Mouse (Mus musculus) forebrain, postnatal 0 days (tissue): ENCODE results near the gene Mrpl49. TPM values are rescaled to one million over a fixed set of nuclear protein-coding genes. Genes with fewer than 3 reads are reported as not detected.
A peak's percentile ranks its signal among the peaks of the same experiment; 100 is the strongest.

Experiments used
- ATAC-seq: fragments of 200-750 bp; cut with Nextera tagmentation; 2 replicates; pipeline ENCODE4 v1.8.0; 2017; ENCODE audit warnings: mild to moderate bottlenecking, moderate library complexity
- DNase-seq: peaks from one replicate; pipeline ENCODE4 v3.0.0-alpha.2; 2015
- H3K27ac ChIP-seq: fragments of 300-500 bp; sonication (generic); 2 replicates; pipeline ENCODE4 v1.5.1; 2014; ENCODE audit warnings: low read depth, mild to moderate bottlenecking, antibody characterized with exemption, low read length, moderate library complexity, mixed read lengths
- H3K27me3 ChIP-seq: fragments of 300-500 bp; sonication (generic); 2 replicates; pipeline ENCODE4 v1.6.1; 2014; ENCODE audit warnings: mild to moderate bottlenecking, low read length, mixed read lengths; ENCODE audit not compliant: insufficient read depth
- H3K36me3 ChIP-seq: fragments of 300-500 bp; sonication (generic); 2 replicates; pipeline ENCODE4 v1.6.1; 2014; ENCODE audit warnings: mild to moderate bottlenecking, moderate library complexity; ENCODE audit not compliant: insufficient read depth
- H3K4me1 ChIP-seq: fragments of 300-500 bp; sonication (generic); 2 replicates; pipeline ENCODE4 v1.6.1; 2014; ENCODE audit warnings: antibody characterized with exemption; ENCODE audit not compliant: insufficient read depth
- H3K4me2 ChIP-seq: fragments of 300-500 bp; sonication (generic); 2 replicates; pipeline ENCODE4 v1.6.1; 2014; ENCODE audit warnings: low read depth, mild to moderate bottlenecking, moderate library complexity
- H3K4me3 ChIP-seq: fragments of 300-500 bp; sonication (generic); 2 replicates; pipeline ENCODE4 v1.5.1; 2014; ENCODE audit warnings: low read depth, low read length, mixed read lengths
- H3K9ac ChIP-seq: fragments of 300-500 bp; sonication (generic); 2 replicates; pipeline ENCODE4 v1.6.1; 2014; ENCODE audit warnings: mild to moderate bottlenecking
- H3K9me3 ChIP-seq: fragments of 300-500 bp; sonication (generic); 2 replicates; pipeline ENCODE4 v1.6.1; 2016; ENCODE audit warnings: low read length
- CTCF ChIP-seq: sonication (generic); IDR thresholded peaks from 2 replicates; pipeline ENCODE4 v1.5.1; 2016; ENCODE audit warnings: antibody characterized with exemption, control low read depth, low read depth
- WGBS: fragments of 180-500 bp; shearing (Covaris S2); extraction: QIAGEN DNeasy Blood & Tissue Kit; methylation state at CpG from one replicate; pipeline ENCODE4 v1.1.7; 2014; 5-methylcytosine and 5-hydroxymethylcytosine counted together
- polyA plus RNA-seq: library from polyadenylated mRNA; unstranded; fragments of >200 nt; fragmentation: Nextera tagmentation; extraction: Ambion mirVana; gene quantifications from 2 replicates; pipeline ENCODE4 v1.2.1, GENCODE M21; 2015
- total RNA-seq: library from RNA; depleted of rRNA; stranded (reverse); fragments of >200 nt; gene quantifications from 2 replicates; pipeline ENCODE4 v1.2.3, GENCODE M21; 2014

Mrpl49 gene
- total and polyA plus RNA-seq, 2 experiments from 2014 or later, result 47.1 to 55.7 TPM

GRCm38 (mm10) chr19:6088841-6089240 lies 31.3 kb upstream of the Mrpl49 start:
- DNase-seq (no peak), ATAC-seq (no peak)
- no peak for TF ChIP-seq CTCF
- H3K27me3 ChIP-seq, result no peaks in the 10 kb centered on the region
- no peaks in the 10 kb centered on the region for H3K9me3 ChIP-seq
- peaks cover 5% of the 10 kb centered on the region; the same call in 1 of the 2 replicates for H3K4me1 ChIP-seq
- H3K9ac ChIP-seq, result no peak overlapping the region
- no peak overlapping the region for H3K4me3 ChIP-seq
- no peaks in the 10 kb centered on the region; the same call in 1 of the 2 replicates for H3K36me3 ChIP-seq
- H3K27ac ChIP-seq, result no peak overlapping the region
- WGBS, result 93% methylated on average over 13 of the region's 13 CpGs
- H3K4me2 ChIP-seq, result no peak overlapping the region

- H3K27me3 ChIP-seq, result no peaks in the 10 kb centered on the region
These were observed 27.9 kb upstream of the Mrpl49 start for GRCm38 (mm10) chr19:6085417-6085879.

GRCm38 (mm10) chr19:6084478-6085248 lies 27.1 kb upstream of the Mrpl49 start, which contains the start of the genes Zfpl1 and Cdca5:
TSS of gene Zfpl1 (minus strand) at chr19:6084956.
TSS of gene Cdca5 (plus strand) at chr19:6084983.
- WGBS, result 1% methylated on average over 58 of the region's 58 CpGs
- DNase-seq (peak; percentile 99), ATAC-seq (peak; percentile 96)
- Histone ChIP-seq H3K9ac (peak within 1 kb of the TSS; percentile 69), H3K4me3 (peak within 1 kb of the TSS; percentile 81), H3K9me3 (no peaks in the 10 kb centered on the region), H3K4me2 (peak within 1 kb of the TSS; percentile 90), H3K27me3 (no peaks in the 10 kb centered on the region), H3K27ac (peak within 1 kb of the TSS; percentile 67), H3K36me3 (peaks cover 36% of the 10 kb centered on the region), H3K4me1 (peaks cover 8% of the 10 kb centered on the region; the same call in 1 of the 2 replicates)
- TF ChIP-seq CTCF, result no peak

More at GRCm38 (mm10) chr19:6085417-6085879, 27.9 kb upstream of the Mrpl49 start:
- H3K9me3 ChIP-seq, result no peaks in the 10 kb centered on the region
- 1% methylated on average over 17 of the region's 17 CpGs for WGBS
- ATAC-seq (peak; percentile 52), DNase-seq (peak; percentile 48)
- no peak overlapping the region for H3K9ac ChIP-seq
- no peak overlapping the region for H3K27ac ChIP-seq
- TF ChIP-seq CTCF, result no peak
- peaks cover 28% of the 10 kb centered on the region for H3K36me3 ChIP-seq
- H3K4me3 ChIP-seq, result peak overlapping the region; percentile 81
- peak overlapping the region; percentile 90 for H3K4me2 ChIP-seq
- H3K4me1 ChIP-seq, result peaks cover 8% of the 10 kb centered on the region; the same call in 1 of the 2 replicates

- no peak for TF ChIP-seq CTCF
- H3K4me2 ChIP-seq, result no peak within 1 kb of the TSS
- H3K9me3 ChIP-seq, result no peaks in the 10 kb centered on the region
- ATAC-seq (no peak), DNase-seq (no peak)
- H3K27ac ChIP-seq, result no peak within 1 kb of the TSS
- H3K4me3 ChIP-seq, result no peak within 1 kb of the TSS
- peaks cover 8% of the 10 kb centered on the region; the same call in 1 of the 2 replicates for H3K4me1 ChIP-seq
- H3K27me3 ChIP-seq, result no peaks in the 10 kb centered on the region
- peaks cover 37% of the 10 kb centered on the region for H3K36me3 ChIP-seq
- no peak within 1 kb of the TSS for H3K9ac ChIP-seq
- 83% methylated on average over 9 of the region's 9 CpGs for WGBS
These were observed 24.6 kb upstream of the Mrpl49 start, which contains the start of gene Gm28374 for GRCm38 (mm10) chr19:6082156-6082555. TSS of gene Gm28374 (minus strand) at chr19:6082256.

- Histone ChIP-seq H3K4me1 (peaks cover 15% of the 10 kb centered on the region; the same call in 1 of the 2 replicates), H3K4me2 (no peak within 1 kb of the TSS), H3K27ac (no peak within 1 kb of the TSS), H3K4me3 (no peak within 1 kb of the TSS), H3K27me3 (no peaks in the 10 kb centered on the region), H3K9me3 (no peaks in the 10 kb centered on the region), H3K9ac (no peak within 1 kb of the TSS), H3K36me3 (peaks cover 41% of the 10 kb centered on the region)
- no peak for DNase-seq
- ATAC-seq, result no peak
- TF ChIP-seq CTCF, result no peak
- 92% methylated on average over 12 of the region's 12 CpGs for WGBS
These were observed 22.4 kb upstream of the Mrpl49 start, which contains the start of gene Tmem262 for GRCm38 (mm10) chr19:6079983-6080480. TSS of gene Tmem262 (plus strand) at chr19:6080033.

GRCm38 (mm10) chr19:6076564-6077393 lies 19.2 kb upstream of the Mrpl49 start, which contains the start of gene Vps51:
TSS of gene Vps51 (minus strand) at chr19:6077231.
- ATAC-seq (peak; percentile 96), DNase-seq (peak; percentile 93)
- WGBS, result under 1% methylated on average over 33 of the region's 33 CpGs

More at GRCm38 (mm10) chr19:6076564-6077393, 19.2 kb upstream of the Mrpl49 start, which contains the start of gene Vps51:
- Histone ChIP-seq H3K36me3 (peaks cover 34% of the 10 kb centered on the region), H3K27ac (peak within 1 kb of the TSS; percentile 80), H3K27me3 (no peaks in the 10 kb centered on the region), H3K9ac (peak within 1 kb of the TSS; percentile 68), H3K4me3 (peak within 1 kb of the TSS; percentile 60), H3K4me1 (peaks cover 7% of the 10 kb centered on the region; the same call in 1 of the 2 replicates), H3K9me3 (no peaks in the 10 kb centered on the region), H3K4me2 (peak within 1 kb of the TSS; percentile 75)
- TF ChIP-seq CTCF, result no peak
